Mouse (Mus musculus) retina, embryonic 14.5 days (tissue): ENCODE data around the gene Elof1.
"Not testable (repeated sequence)": the region's sequence is repeated elsewhere in the genome, so short reads cannot be mapped to it uniquely, and the experiment has no call there.

Source experiments
- DNase-seq: peaks from one replicate; pipeline ENCODE4 v3.0.0-alpha.2; 2015; ENCODE audit warnings: low spot score

Gene Elof1

GRCm38 (mm10) chr9:22116740-22117426 lies at the start of gene Elof1:
Gene Elof1, minus strand, starts transcription at chr9:22117172.
- DNase-seq: peak; percentile 99

GRCm38 (mm10) chr9:22166686-22167085 lies 49.7 kb upstream of the Elof1 start:
- no peak for DNase-seq

GRCm38 (mm10) chr9:22165964-22166363 lies 49.0 kb upstream of the Elof1 start:
- DNase-seq: no peak

GRCm38 (mm10) chr9:22164711-22165668 lies 48.0 kb upstream of the Elof1 start:
- peak; percentile 65 for DNase-seq

GRCm38 (mm10) chr9:22162912-22163311 lies 45.9 kb upstream of the Elof1 start:
- DNase-seq: no peak

GRCm38 (mm10) chr9:22162305-22162704 lies 45.3 kb upstream of the Elof1 start:
- no peak for DNase-seq

GRCm38 (mm10) chr9:22161299-22161698 lies 44.3 kb upstream of the Elof1 start:
- no peak for DNase-seq

GRCm38 (mm10) chr9:22157516-22158265 lies 40.7 kb upstream of the Elof1 start:
- DNase-seq: no peak

GRCm38 (mm10) chr9:22156497-22157245 lies 39.7 kb upstream of the Elof1 start, which contains the start of gene Pigyl:
Gene Pigyl, plus strand, starts transcription at chr9:22156846.
- DNase-seq: peak; percentile 99

GRCm38 (mm10) chr9:22155614-22156013 lies 38.6 kb upstream of the Elof1 start:
- peak; percentile 83 for DNase-seq

GRCm38 (mm10) chr9:22153810-22154209 lies 36.8 kb upstream of the Elof1 start:
- DNase-seq: no peak

- no peak for DNase-seq
Measured at GRCm38 (mm10) chr9:22150946-22151345, 34.0 kb upstream of the Elof1 start.

GRCm38 (mm10) chr9:22150249-22150693 lies 33.3 kb upstream of the Elof1 start:
- not testable (repeated sequence) for DNase-seq

GRCm38 (mm10) chr9:22149426-22150248 lies 32.7 kb upstream of the Elof1 start:
- no peak for DNase-seq

- no peak for DNase-seq
Measured at GRCm38 (mm10) chr9:22144304-22144965, 27.5 kb upstream of the Elof1 start.

- peak; percentile 95 for DNase-seq
Measured at GRCm38 (mm10) chr9:22143108-22144037, 26.4 kb upstream of the Elof1 start.

- no peak for DNase-seq
Measured at GRCm38 (mm10) chr9:22139746-22140145, 22.8 kb upstream of the Elof1 start.

GRCm38 (mm10) chr9:22138480-22138879 lies 21.5 kb upstream of the Elof1 start:
- peak; percentile 76 for DNase-seq
